Mouse (Mus musculus): Measurements from ENCODE around the gene Tsc22d3. TPM values are rescaled to one million over a fixed set of nuclear protein-coding genes. Genes with fewer than 3 reads are reported as not detected.
"Not testable (repeated sequence)": the region's sequence is repeated elsewhere in the genome, so short reads cannot be mapped to it uniquely, and the experiment has no call there.

The Tsc22d3 gene
- total RNA-seq, 2 experiments from 2014 or later, result 85.9 to 126 TPM

DNA sequence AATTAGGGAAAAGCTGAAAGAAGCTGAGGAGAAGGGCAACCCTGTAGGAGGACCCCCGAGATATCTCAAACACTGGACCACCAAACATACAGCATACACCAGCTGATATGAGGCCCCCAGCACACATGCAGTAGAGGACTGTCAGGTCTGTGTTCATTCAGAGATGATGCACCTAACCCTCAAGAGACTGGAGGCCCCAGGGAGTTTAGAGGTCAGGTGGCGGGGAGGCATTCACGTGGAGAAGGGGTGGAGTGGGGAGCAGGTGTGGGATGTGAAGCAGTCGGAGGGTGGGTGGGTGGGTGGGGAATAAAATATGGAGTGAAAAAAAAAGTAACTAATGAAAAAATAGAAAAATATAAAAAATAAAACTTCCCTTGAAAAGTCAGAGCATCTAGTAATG, 91.7 kb downstream of the Tsc22d3 start:
- intact Hi-C loops (cut with DNase I); DNase-seq (ENCODE audit: low spot score in 2 of 2): not testable (repeated sequence)

DNA sequence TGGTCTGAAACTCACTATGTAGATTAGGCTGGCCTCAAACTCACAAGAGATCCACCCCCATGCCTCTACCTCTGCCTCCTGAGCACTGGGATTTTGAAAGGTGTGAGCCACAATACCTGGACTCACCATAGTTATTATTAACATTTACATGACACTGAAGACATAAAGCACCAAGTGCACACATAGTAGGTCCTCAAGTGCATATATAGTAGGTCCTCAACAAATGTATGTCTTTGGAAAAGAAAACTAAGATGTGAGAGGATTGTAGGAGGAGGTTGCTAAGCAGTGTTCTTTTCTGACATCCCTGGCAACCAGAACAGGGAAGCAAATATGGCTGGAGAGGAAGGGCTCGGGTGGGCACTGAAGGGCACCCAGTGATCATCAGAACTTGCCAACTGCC, 93.1 kb downstream of the Tsc22d3 start:
- DNase-seq (ENCODE audit: low spot score in 2 of 2), result no peak
- intact Hi-C loops (cut with DNase I), result no loop called here

DNA sequence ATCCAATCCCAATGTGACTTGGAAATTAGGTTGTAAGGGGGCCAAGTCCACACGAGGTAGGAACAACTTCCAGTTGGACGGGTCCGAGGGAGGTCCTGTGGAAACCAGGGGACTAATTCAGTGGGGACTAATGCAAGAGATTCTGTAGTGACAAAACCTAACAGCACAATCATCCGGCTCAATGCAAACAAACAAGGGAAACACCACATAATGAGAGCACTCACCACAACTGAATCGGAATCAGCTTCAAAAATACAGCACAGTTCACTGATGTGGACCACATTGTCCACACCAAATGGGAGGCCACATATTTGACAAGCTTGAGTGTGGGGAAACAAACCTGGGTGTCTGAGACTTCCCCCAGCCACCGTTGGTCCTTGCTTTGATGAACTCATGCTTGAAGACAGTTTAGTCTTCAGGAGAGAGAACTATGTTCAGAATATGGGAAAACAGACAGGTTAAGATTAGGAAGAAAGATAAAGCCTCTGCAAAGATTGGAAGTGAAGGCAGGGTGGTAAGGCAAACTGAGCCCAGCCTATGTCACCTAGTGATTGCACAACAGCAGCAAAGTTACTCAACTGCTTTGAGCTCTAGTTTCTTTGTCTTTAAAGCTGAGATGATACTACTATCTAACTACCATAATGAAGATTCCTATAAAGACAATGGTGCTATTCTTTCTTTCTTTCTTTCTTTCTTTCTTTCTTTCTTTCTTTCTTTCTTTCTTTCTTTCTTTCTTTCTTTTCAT, 93.9 kb downstream of the Tsc22d3 start:
- intact Hi-C loops (cut with DNase I), result no loop called here
- no peak for DNase-seq (ENCODE audit: low spot score in 2 of 2)

DNA sequence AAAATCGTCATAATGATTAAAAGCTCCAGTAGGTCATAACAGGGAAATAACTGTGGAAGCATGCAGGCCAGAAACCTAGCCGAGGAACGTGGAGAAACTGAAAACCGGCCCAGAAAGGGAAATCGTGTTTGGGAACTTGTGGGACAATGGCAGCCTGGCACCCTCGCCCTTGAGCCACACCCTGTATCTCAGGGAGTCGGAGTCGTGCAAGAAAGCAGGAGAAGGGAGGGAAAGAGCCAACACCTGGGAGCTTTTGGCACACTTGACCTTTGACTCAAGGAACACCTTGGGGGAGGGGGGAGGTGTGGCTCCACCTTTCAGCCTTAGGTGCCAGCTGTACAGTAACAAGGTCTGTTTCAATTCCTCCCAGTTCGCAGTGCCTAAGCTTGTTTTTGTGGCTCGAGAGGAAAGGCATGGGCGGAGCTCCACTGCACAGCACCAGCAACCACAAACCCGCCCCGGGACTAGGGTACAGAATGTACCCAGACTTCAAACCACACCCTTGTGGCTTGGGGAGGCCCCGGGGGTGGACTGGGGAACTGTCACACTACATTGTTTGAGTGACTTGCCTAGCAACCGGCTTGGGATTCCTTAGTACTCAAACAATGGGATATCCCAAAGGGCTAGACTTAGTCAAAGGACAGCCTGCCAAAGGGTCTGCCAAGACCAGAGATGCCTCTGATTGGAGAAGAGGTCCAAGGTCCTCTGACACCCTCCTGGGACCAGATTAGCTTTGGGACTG, 94.8 kb downstream of the Tsc22d3 start:
- DNase-seq (ENCODE audit: low spot score in 2 of 2), result peak; percentile 16 to 55
- intact Hi-C loops (cut with DNase I), result no loop called here

- DNase-seq (ENCODE audit: low spot score in 2 of 2), result peak; percentile 39 to 41
- intact Hi-C loops (cut with DNase I), result loop anchor here (5.0 kb wide), 1 partner anchor 38 kb away; no protein-coding TSS in a partner anchor
Measured at GRCm38 (mm10) chrX:140503905-140504304, 96.6 kb downstream of the Tsc22d3 start.

GRCm38 (mm10) chrX:140501401-140502301, 98.8 kb downstream of the Tsc22d3 start:
- DNase-seq (ENCODE audit: low spot score in 2 of 2), result no peak
- intact Hi-C loops (cut with DNase I), result loop anchor here (5.0 kb wide), 1 partner anchor 41 kb away; no protein-coding TSS in a partner anchor

DNA sequence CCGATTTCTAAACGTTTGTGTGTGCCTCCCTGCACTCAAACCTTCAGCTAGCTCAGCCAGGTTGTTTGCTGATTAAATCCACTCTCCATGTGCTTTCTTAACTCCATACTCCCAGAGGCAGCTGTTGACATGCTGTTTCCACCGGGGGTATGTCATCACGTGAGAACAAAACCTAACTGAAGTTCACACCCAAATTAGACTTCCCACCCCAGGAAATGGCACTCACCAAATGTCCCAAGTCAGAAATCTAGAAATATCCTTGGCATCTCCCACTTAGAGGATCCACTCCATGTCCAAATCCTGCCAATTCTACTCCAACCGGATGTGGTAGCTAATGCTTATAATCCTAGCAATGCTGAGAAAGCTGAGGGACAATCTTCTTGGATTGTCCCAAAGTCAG, 100.2 kb downstream of the Tsc22d3 start:
- intact Hi-C loops (cut with DNase I), result loop anchor here (5.0 kb wide), 1 partner anchor 42 kb away; no protein-coding TSS in a partner anchor
- no peak for DNase-seq (ENCODE audit: low spot score in 2 of 2)

DNA sequence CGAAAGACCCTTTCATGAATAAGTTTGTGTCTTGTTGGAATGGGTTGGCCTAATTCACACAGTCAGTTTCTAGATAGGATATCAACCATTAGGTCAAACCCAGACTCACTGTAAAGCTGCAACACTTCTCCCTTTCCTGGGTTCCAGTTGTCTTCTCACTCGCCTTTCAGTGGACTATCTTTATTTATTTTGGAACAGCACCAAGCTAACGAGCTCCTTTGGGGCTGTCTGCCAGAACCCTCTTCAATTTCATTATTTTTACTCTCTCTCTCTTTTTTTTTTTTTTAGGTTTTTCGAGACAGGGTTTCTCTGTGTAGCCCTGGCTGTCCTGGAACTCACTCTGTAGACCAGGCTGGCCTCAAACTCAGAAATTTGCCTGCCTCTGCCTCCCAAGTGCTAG, 102.0 kb downstream of the Tsc22d3 start:
- intact Hi-C loops (cut with DNase I), result loop anchor here (10.0 kb wide), 1 partner anchor 446 kb away; no protein-coding TSS in a partner anchor
- DNase-seq (ENCODE audit: low spot score in 2 of 2), result not testable (repeated sequence)

GRCm38 (mm10) chrX:140494170-140494569, 106.3 kb downstream of the Tsc22d3 start:
- intact Hi-C loops (cut with DNase I), result loop anchor here (10.0 kb wide), 1 partner anchor 451 kb away; no protein-coding TSS in a partner anchor
- DNase-seq (ENCODE audit: low spot score in 2 of 2), result no peak

- intact Hi-C loops (cut with DNase I), result loop anchor here (2.0 to 10.0 kb wide), 2 partner anchors 105 to 451 kb away; no protein-coding TSS in a partner anchor
- no peak for DNase-seq (ENCODE audit: low spot score in 2 of 2)
Measured at GRCm38 (mm10) chrX:140493527-140494029, 106.9 kb downstream of the Tsc22d3 start.

DNA sequence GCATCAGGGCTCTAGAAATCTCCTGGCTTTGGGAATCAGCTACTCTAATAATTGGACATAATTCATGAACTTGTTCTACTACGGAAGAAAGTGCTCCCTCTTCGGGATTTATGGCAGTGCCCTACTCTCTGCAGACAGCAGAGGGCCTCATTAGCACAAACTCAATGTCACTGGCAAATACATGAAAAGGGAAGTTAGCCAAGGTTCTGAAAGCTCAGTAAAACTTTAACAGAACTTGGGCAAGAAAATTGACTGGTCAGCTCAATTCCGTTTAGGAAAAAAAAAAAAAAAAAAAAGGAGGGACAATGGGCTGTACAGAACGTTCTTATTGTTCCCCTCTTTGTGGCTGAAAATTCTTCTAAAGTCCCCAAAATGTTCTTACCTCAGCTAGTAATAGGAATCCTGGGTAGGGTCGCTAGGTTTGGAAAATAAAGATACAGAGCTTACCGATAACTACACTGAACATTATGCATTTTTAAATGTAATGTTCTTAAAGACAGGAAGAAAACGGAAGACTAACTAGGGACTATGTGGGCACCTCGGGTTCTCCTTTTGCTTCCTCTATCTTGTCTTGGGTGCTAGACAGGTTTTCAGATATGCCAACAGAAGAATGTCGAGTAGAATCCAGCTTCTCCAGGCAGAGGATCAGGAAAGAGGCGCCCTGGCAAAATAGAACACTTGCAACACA, 108.4 kb downstream of the Tsc22d3 start:
- peak; percentile 30 to 52 for DNase-seq (ENCODE audit: low spot score in 2 of 2)
- intact Hi-C loops (cut with DNase I), result loop anchor here (2.0 to 10.0 kb wide), 2 partner anchors 107 to 453 kb away; no protein-coding TSS in a partner anchor

DNA sequence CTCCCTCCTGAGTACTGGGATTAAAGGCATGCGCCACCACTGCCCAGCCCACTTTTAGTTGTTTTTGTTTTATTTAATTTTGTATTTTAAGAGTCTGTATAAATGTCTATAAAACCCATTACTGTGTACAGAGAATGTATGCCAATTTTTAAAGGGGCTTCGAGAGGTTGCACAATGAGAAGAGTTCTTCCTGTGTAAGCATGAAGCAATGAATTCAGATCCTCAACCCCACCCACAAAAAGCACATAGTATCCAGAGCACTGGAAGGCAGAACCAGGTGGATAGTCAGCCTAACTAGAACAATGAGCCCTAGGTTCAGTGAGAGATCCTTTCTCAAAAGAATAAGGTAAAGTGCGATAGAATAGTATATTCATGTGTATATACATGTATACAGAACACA, 110.3 kb downstream of the Tsc22d3 start:
- DNase-seq (ENCODE audit: low spot score in 2 of 2), result no peak
- intact Hi-C loops (cut with DNase I), result loop anchor here (10.0 kb wide), 1 partner anchor 455 kb away; no protein-coding TSS in a partner anchor

Other genes with a start within 250 kb of the Tsc22d3 start
- gene Prps1, start 144.0 kb downstream of the Tsc22d3 start, total RNA-seq (2021), result 10 to 100 TPM; 68.8 to 77.2 TPM
- 10 to 100 TPM; 25.0 to 27.0 TPM for gene Mid2, start 63.9 kb upstream of the Tsc22d3 start, total RNA-seq (2021)
- not detected for gene Tex13b, start 212.8 kb upstream of the Tsc22d3 start, total RNA-seq (2021)